8 mouse cellular contexts compared by ENCODE assay signal in genomic region chr4:134880041-134880440, GRCm38 (mm10). TPM values are rescaled to one million over a fixed set of nuclear protein-coding genes. Genes with fewer than 3 reads are reported as not detected.
DNase-seq lines count a peak whose midpoint lies in the region; ATAC-seq and TF ChIP-seq lines count a peak whose summit lies in the region.

No protein-coding gene starts in this region.

- ATAC-seq in forebrain, embryonic 14.5 days, result no peak
- ATAC-seq in limb, embryonic 11.5 days (ENCODE audit: insufficient number of reproducible peaks, low FRiP score, low TSS enrichment, low read depth), result no peak
- ATAC-seq in neural tube, embryonic 12.5 days (ENCODE audit: low FRiP score, low read depth), result no peak
- no peak for ATAC-seq in inflammation-experienced regulatory T-cells, adult 6 months

- H3K4me3 ChIP-seq in ES-Bruce4 (ENCODE audit: low read depth, low read length), result peak overlapping the region; percentile 75
- no peak overlapping the region for H3K4me3 ChIP-seq in forebrain, embryonic 14.5 days (ENCODE audit: low read depth, low read length)
- H3K4me3 ChIP-seq in limb, embryonic 11.5 days (ENCODE audit: low read depth, low read length), result 0 out of 2 replicates have a peak overlapping the region, but pooled peaks have one; percentile 19
- H3K4me3 ChIP-seq in neural tube, embryonic 12.5 days, result no peak overlapping the region

- H3K27ac ChIP-seq in ES-Bruce4 (ENCODE audit: insufficient read depth, low read length), result no peak overlapping the region
- H3K27ac ChIP-seq in forebrain, embryonic 14.5 days (ENCODE audit: low read depth, low read length), result no peak overlapping the region
- H3K27ac ChIP-seq in limb, embryonic 11.5 days (replicated peaks; ENCODE audit: low read depth, low read length), result no peak overlapping the region
- H3K27ac ChIP-seq in neural tube, embryonic 12.5 days, result no peak overlapping the region

- no peak for TF ChIP-seq POLR2A in ES-Bruce4 (IDR thresholded peaks at IDR 0.05; ENCODE audit: insufficient read depth, low read length)

- no peak overlapping the region for H3K9ac ChIP-seq in ES-Bruce4 (ENCODE audit: low read depth, poor library complexity, severe bottlenecking)
- H3K9ac ChIP-seq in forebrain, embryonic 14.5 days (ENCODE audit: low read length), result no peak overlapping the region
- no peak overlapping the region for H3K9ac ChIP-seq in limb, embryonic 11.5 days (ENCODE audit: low read length)
- H3K9ac ChIP-seq in neural tube, embryonic 12.5 days, result no peak overlapping the region

- no peaks in the 10 kb centered on the region for H3K27me3 ChIP-seq in ES-Bruce4 (ENCODE audit: control insufficient read depth, insufficient read depth, low read length, poor library complexity, severe bottlenecking)
- no peaks in the 10 kb centered on the region for H3K27me3 ChIP-seq in forebrain, embryonic 14.5 days (replicated peaks; ENCODE audit: control insufficient read depth, insufficient read depth, low read length)
- no peaks in the 10 kb centered on the region for H3K27me3 ChIP-seq in limb, embryonic 11.5 days (ENCODE audit: control insufficient read depth, insufficient read depth, low read length)
- H3K27me3 ChIP-seq in neural tube, embryonic 12.5 days (replicated peaks), result 0 out of 2 replicates have a peak, but pooled peaks cover 2% of the 10 kb centered on the region

- peak; percentile 25 to 58 for DNase-seq in cerebellum, postnatal 25 days
- no peak for DNase-seq in cerebellum, adult 11-12 months
- no peak for DNase-seq in forebrain, embryonic 14.5 days (ENCODE audit: low spot score)
- DNase-seq in limb, embryonic 11.5 days (ENCODE audit: low spot score), result peak; percentile 33
- no peak for DNase-seq in embryo, embryonic 10.5 days (ENCODE audit: low spot score)

- TF ChIP-seq EP300 in ES-Bruce4 (IDR thresholded peaks at IDR 0.05; ENCODE audit: insufficient read depth, low read depth, low read length), result no peak

- 39% methylated on average over 6 of the region's 6 CpGs for WGBS in forebrain, embryonic 14.5 days
- WGBS in limb, embryonic 11.5 days, result 34% methylated on average over 6 of the region's 6 CpGs
- 35% methylated on average over 6 of the region's 6 CpGs for WGBS in neural tube, embryonic 12.5 days

- TF ChIP-seq CTCF in ES-Bruce4 (IDR thresholded peaks at IDR 0.05; ENCODE audit: low read depth, low read length), result peak; percentile 53

- no peaks in the 10 kb centered on the region for H3K9me3 ChIP-seq in ES-Bruce4 (replicated peaks; ENCODE audit: control insufficient read depth, insufficient read depth, low read length, poor library complexity, severe bottlenecking)
- no peaks in the 10 kb centered on the region for H3K9me3 ChIP-seq in forebrain, embryonic 14.5 days (replicated peaks; ENCODE audit: control insufficient read depth, low read length)
- no peaks in the 10 kb centered on the region for H3K9me3 ChIP-seq in limb, embryonic 11.5 days (ENCODE audit: control insufficient read depth, low read length)
- no peaks in the 10 kb centered on the region for H3K9me3 ChIP-seq in neural tube, embryonic 12.5 days

- H3K36me3 ChIP-seq in ES-Bruce4 (ENCODE audit: control insufficient read depth, insufficient read depth, low read length, poor library complexity, severe bottlenecking), result no peaks in the 10 kb centered on the region
- no peaks in the 10 kb centered on the region for H3K36me3 ChIP-seq in forebrain, embryonic 14.5 days (ENCODE audit: control insufficient read depth, insufficient read depth, low read length)
- H3K36me3 ChIP-seq in limb, embryonic 11.5 days (ENCODE audit: control insufficient read depth, insufficient read depth, low read length), result no peaks in the 10 kb centered on the region; the same call in 1 of the 2 replicates
- no peaks in the 10 kb centered on the region for H3K36me3 ChIP-seq in neural tube, embryonic 12.5 days

- peaks cover 2% of the 10 kb centered on the region for H3K4me1 ChIP-seq in ES-Bruce4 (ENCODE audit: control insufficient read depth, insufficient read depth, low read length)
- H3K4me1 ChIP-seq in forebrain, embryonic 14.5 days (ENCODE audit: control insufficient read depth, insufficient read depth, low read length), result no peaks in the 10 kb centered on the region
- no peaks in the 10 kb centered on the region for H3K4me1 ChIP-seq in limb, embryonic 11.5 days (ENCODE audit: control insufficient read depth, insufficient read depth, low read length)
- peaks cover 6% of the 10 kb centered on the region; the same call in 1 of the 2 replicates for H3K4me1 ChIP-seq in neural tube, embryonic 12.5 days

- peak overlapping the region; percentile 51 for H3K4me2 ChIP-seq in forebrain, embryonic 14.5 days (ENCODE audit: low read length)
- peak overlapping the region; percentile 52 for H3K4me2 ChIP-seq in limb, embryonic 11.5 days (ENCODE audit: low read depth, severe bottlenecking)
- peak overlapping the region; percentile 60 for H3K4me2 ChIP-seq in neural tube, embryonic 12.5 days (replicated peaks)

RNA-seq across cellular contexts. Expression of gene Rhd, which starts 15.7 kb away (rescaled TPM):
- 4.2 and 4.6 TPM in 2 replicates for polyA plus RNA-seq in ES-Bruce4 (2011; ENCODE audit: insufficient read depth, insufficient read length, low read depth, missing spikeins)
- polyA plus RNA-seq in forebrain, embryonic 14.5 days (2014; fragmentation: Nextera tagmentation; extraction: Ambion mirVana), result 0.85 and 0.99 TPM in 2 replicates
- 12.6 and 14.8 TPM in 2 replicates for polyA plus RNA-seq in limb, embryonic 11.5 days (2014; fragmentation: Nextera tagmentation; extraction: Ambion mirVana)
- 5.4 and 6.7 TPM in 2 replicates for polyA plus RNA-seq in neural tube, embryonic 12.5 days (2016; fragmentation: Nextera tagmentation; extraction: Ambion mirVana)
- polyA plus RNA-seq in inflammation-experienced regulatory T-cells, adult 6 months (2017; shearing (Covaris generic)), result under 1 TPM in 2 of 3 experiments, not detected in 1; 0.31 to 0.36 TPM

RNA-seq across cellular contexts. Expression of gene Maco1, which starts 26.9 kb away (rescaled TPM):
- polyA plus RNA-seq in ES-Bruce4 (2011; ENCODE audit: insufficient read depth, insufficient read length, low read depth, missing spikeins), result 50.0 and 53.2 TPM in 2 replicates
- 81.9 and 92.5 TPM in 2 replicates for polyA plus RNA-seq in forebrain, embryonic 14.5 days (2014; fragmentation: Nextera tagmentation; extraction: Ambion mirVana)
- polyA plus RNA-seq in limb, embryonic 11.5 days (2014; fragmentation: Nextera tagmentation; extraction: Ambion mirVana), result 41.5 and 45.4 TPM in 2 replicates
- polyA plus RNA-seq in neural tube, embryonic 12.5 days (2016; fragmentation: Nextera tagmentation; extraction: Ambion mirVana), result 92.8 and 96.9 TPM in 2 replicates
- polyA plus RNA-seq in inflammation-experienced regulatory T-cells, adult 6 months (2017; shearing (Covaris generic)), result 1 to 10 TPM; 3.4 to 5.5 (median 5.4) TPM

RNA-seq across cellular contexts. Expression of gene Tmem50a, which starts 34.8 kb away (rescaled TPM):
- 84.6 and 87.1 TPM in 2 replicates for polyA plus RNA-seq in ES-Bruce4 (2011; ENCODE audit: insufficient read depth, insufficient read length, low read depth, missing spikeins)
- polyA plus RNA-seq in forebrain, embryonic 14.5 days (2014; fragmentation: Nextera tagmentation; extraction: Ambion mirVana), result 166 and 178 TPM in 2 replicates
- polyA plus RNA-seq in limb, embryonic 11.5 days (2014; fragmentation: Nextera tagmentation; extraction: Ambion mirVana), result 145 and 154 TPM in 2 replicates
- polyA plus RNA-seq in neural tube, embryonic 12.5 days (2016; fragmentation: Nextera tagmentation; extraction: Ambion mirVana), result 179 and 183 TPM in 2 replicates
- polyA plus RNA-seq in inflammation-experienced regulatory T-cells, adult 6 months (2017; shearing (Covaris generic)), result 100 to 1,000 TPM; 542 to 558 (median 542) TPM

RNA-seq across cellular contexts. Expression of gene Rsrp1, which starts 43.4 kb away (rescaled TPM):
- polyA plus RNA-seq in ES-Bruce4 (2011; ENCODE audit: insufficient read depth, insufficient read length, low read depth, missing spikeins), result 209 and 226 TPM in 2 replicates
- 363 and 474 TPM in 2 replicates for polyA plus RNA-seq in forebrain, embryonic 14.5 days (2014; fragmentation: Nextera tagmentation; extraction: Ambion mirVana)
- 345 and 367 TPM in 2 replicates for polyA plus RNA-seq in limb, embryonic 11.5 days (2014; fragmentation: Nextera tagmentation; extraction: Ambion mirVana)
- 470 and 511 TPM in 2 replicates for polyA plus RNA-seq in neural tube, embryonic 12.5 days (2016; fragmentation: Nextera tagmentation; extraction: Ambion mirVana)
- polyA plus RNA-seq in inflammation-experienced regulatory T-cells, adult 6 months (2017; shearing (Covaris generic)), result 100 to 1,000 TPM; 184 to 307 (median 297) TPM

RNA-seq across cellular contexts. Expression of gene Syf2, which starts 50.7 kb away (rescaled TPM):
- 52.6 and 53.3 TPM in 2 replicates for polyA plus RNA-seq in ES-Bruce4 (2011; ENCODE audit: insufficient read depth, insufficient read length, low read depth, missing spikeins)
- 68.1 and 72.7 TPM in 2 replicates for polyA plus RNA-seq in forebrain, embryonic 14.5 days (2014; fragmentation: Nextera tagmentation; extraction: Ambion mirVana)
- 69.8 and 75.6 TPM in 2 replicates for polyA plus RNA-seq in limb, embryonic 11.5 days (2014; fragmentation: Nextera tagmentation; extraction: Ambion mirVana)
- polyA plus RNA-seq in neural tube, embryonic 12.5 days (2016; fragmentation: Nextera tagmentation; extraction: Ambion mirVana), result 82.6 and 85.0 TPM in 2 replicates
- polyA plus RNA-seq in inflammation-experienced regulatory T-cells, adult 6 months (2017; shearing (Covaris generic)), result 100 to 1,000 TPM; 206 to 224 (median 212) TPM

Comparison
In these comparisons a context has a peak if more than half of its experiments do, and no peak if none do; other contexts are left out.
1. DNase-seq: peak in cerebellum, postnatal 25 days (2 of 2) and limb, embryonic 11.5 days (single experiment); none in cerebellum, adult 11-12 months (single experiment), forebrain, embryonic 14.5 days (single experiment) and embryo, embryonic 10.5 days (single experiment).
2. H3K4me3 ChIP-seq: peak in ES-Bruce4 (single experiment) and limb, embryonic 11.5 days (single experiment); none in forebrain, embryonic 14.5 days (single experiment) and neural tube, embryonic 12.5 days (single experiment).
3. Peak in every context shown above with its lines, with median percentiles within 50 percentile points of each other: H3K4me2 ChIP-seq.